Mouse (Mus musculus) hindbrain, embryonic 15.5 days (tissue): ENCODE data around the gene Zfp933. TPM values are rescaled to one million over a fixed set of nuclear protein-coding genes. Genes with fewer than 3 reads are reported as not detected.
A peak's percentile ranks its signal among the peaks of the same experiment; 100 is the strongest.
"Not testable (repeated sequence)": the region's sequence is repeated elsewhere in the genome, so short reads cannot be mapped to it uniquely, and the experiment has no call there.

Experiments
- ATAC-seq: fragments of 200-750 bp; cut with Nextera tagmentation; 2 replicates; pipeline ENCODE4 v1.8.0; 2017; ENCODE audit warnings: low read depth, moderate number of reproducible peaks, moderate TSS enrichment; ENCODE audit not compliant: low FRiP score
- H3K27ac ChIP-seq: fragments of 300-500 bp; sonication (generic); replicated peaks from 2 replicates; pipeline ENCODE4 v1.5.1; 2015; ENCODE audit warnings: mild to moderate bottlenecking, inconsistent platforms
- H3K27me3 ChIP-seq: fragments of 300-500 bp; sonication (generic); 2 replicates; pipeline ENCODE4 v1.6.1; 2015; ENCODE audit warnings: control low read depth, inconsistent platforms
- H3K36me3 ChIP-seq: fragments of 300-500 bp; sonication (generic); 2 replicates; pipeline ENCODE4 v1.6.1; 2015; ENCODE audit warnings: control low read depth, inconsistent platforms
- H3K4me1 ChIP-seq: fragments of 300-500 bp; sonication (generic); replicated peaks from 2 replicates; pipeline ENCODE4 v1.6.1; 2015; ENCODE audit warnings: control low read depth, inconsistent platforms
- H3K4me2 ChIP-seq: fragments of 300-500 bp; sonication (generic); 2 replicates; pipeline ENCODE4 v1.6.1; 2015; ENCODE audit warnings: moderate library complexity, mild to moderate bottlenecking, inconsistent platforms
- H3K4me3 ChIP-seq: fragments of 300-500 bp; sonication (generic); 2 replicates; pipeline ENCODE4 v1.5.1; 2015; ENCODE audit warnings: mild to moderate bottlenecking, inconsistent platforms
- H3K9ac ChIP-seq: fragments of 300-500 bp; sonication (generic); 2 replicates; pipeline ENCODE4 v1.6.1; 2015; ENCODE audit warnings: inconsistent platforms
- H3K9me3 ChIP-seq: fragments of 300-500 bp; sonication (generic); 2 replicates; pipeline ENCODE4 v1.6.1; 2016; ENCODE audit warnings: control low read depth, inconsistent platforms
- WGBS: fragments of 180-500 bp; shearing (Covaris S2); methylation state at CpG from one replicate; pipeline ENCODE4 v1.1.7; 2015; 5-methylcytosine and 5-hydroxymethylcytosine counted together
- polyA plus RNA-seq: library from polyadenylated mRNA; unstranded; fragments of >200 nt; fragmentation: Nextera tagmentation; extraction: Ambion mirVana; gene quantifications from 2 replicates; pipeline ENCODE4 v1.2.1, GENCODE M21; 2015

The Zfp933 gene
- polyA plus RNA-seq, 1 experiment from 2014 or later = 7.8 TPM

- H3K27ac ChIP-seq = peak overlapping the region; percentile 67
- WGBS = 4% methylated on average over 4 of the region's 4 CpGs
Observed at GRCm38 (mm10) chr4:147848584-147848991, 422 bp upstream of the Zfp933 start.

GRCm38 (mm10) chr4:147842871-147843270 is 5.3 kb downstream of the Zfp933 start:
- H3K4me3 ChIP-seq = no peak overlapping the region
- no peak overlapping the region for H3K9ac ChIP-seq
- H3K27me3 ChIP-seq = no peaks in the 10 kb centered on the region
- WGBS = 96% methylated on average over 3 of the region's 3 CpGs
- H3K4me1 ChIP-seq = peaks cover 12% of the 10 kb centered on the region
- peaks cover 24% of the 10 kb centered on the region for H3K9me3 ChIP-seq
- H3K36me3 ChIP-seq = peaks cover 47% of the 10 kb centered on the region
- H3K27ac ChIP-seq = no peak overlapping the region
- H3K4me2 ChIP-seq = no peak overlapping the region
- ATAC-seq = no peak

More at GRCm38 (mm10) chr4:147848584-147848991, 422 bp upstream of the Zfp933 start:
- Histone ChIP-seq H3K4me2 (peak overlapping the region; percentile 73), H3K4me1 (peaks cover 21% of the 10 kb centered on the region), H3K36me3 (peaks cover 18% of the 10 kb centered on the region), H3K4me3 (peak overlapping the region; percentile 96), H3K9me3 (peaks cover 2% of the 10 kb centered on the region; the same call in 1 of the 2 replicates), H3K27me3 (no peaks in the 10 kb centered on the region), H3K9ac (peak overlapping the region; percentile 80)
- peak; percentile 79 for ATAC-seq

DNA sequence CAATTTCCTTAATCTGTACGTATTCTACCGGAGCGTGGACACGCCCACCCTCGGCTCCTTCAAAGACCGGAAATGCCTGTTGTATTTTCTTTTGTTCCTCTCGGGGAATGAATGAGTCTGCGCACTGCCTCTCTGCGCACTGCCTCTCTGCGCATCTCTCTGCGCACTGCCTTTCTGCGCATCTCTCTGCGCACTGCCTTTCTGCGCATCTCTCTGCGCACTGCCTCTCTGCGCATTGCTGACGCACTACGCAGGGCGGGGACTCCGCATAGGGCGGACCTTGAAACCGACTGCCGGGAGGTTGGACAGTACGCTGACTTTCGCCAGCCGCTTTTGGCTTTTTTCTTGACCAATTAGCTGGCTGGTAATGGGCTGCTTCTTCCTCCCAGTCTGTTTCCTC is 8.9 kb downstream of the Zfp933 start:
- not testable (repeated sequence) for H3K4me1 ChIP-seq, H3K27ac ChIP-seq, H3K27me3 ChIP-seq, H3K4me3 ChIP-seq, H3K4me2 ChIP-seq, ATAC-seq, H3K9ac ChIP-seq
- Histone ChIP-seq H3K9me3 (peaks cover 27% of the 10 kb centered on the region), H3K36me3 (peaks cover 33% of the 10 kb centered on the region)
- 97% methylated on average over 11 of the region's 26 CpGs for WGBS

DNA sequence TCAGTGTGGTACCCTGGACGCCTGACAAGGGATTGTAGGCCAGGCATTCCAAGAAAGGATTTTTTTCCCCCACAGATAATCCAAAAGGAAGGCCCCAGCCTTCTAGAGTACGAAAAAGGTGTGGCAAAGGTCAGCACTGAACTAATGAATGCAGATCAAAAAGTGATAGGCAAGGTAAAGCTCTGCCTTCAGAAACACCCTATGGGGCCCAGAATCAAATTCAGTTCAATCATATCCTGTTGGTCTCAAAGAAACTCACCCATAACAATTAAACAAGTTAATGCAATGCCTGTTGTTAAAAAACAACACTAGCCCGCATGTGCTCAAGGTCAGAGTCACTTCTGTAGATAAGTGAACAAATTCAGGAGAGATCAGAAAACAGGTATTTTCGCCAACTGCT is 23.8 kb downstream of the Zfp933 start:
- H3K36me3 ChIP-seq = peaks cover 82% of the 10 kb centered on the region
- H3K4me2 ChIP-seq = no peak overlapping the region
- no peak overlapping the region for H3K4me3 ChIP-seq
- ATAC-seq = no peak
- 95% methylated on average over 4 of the region's 4 CpGs for WGBS
- H3K4me1 ChIP-seq = no peaks in the 10 kb centered on the region
- H3K9ac ChIP-seq = no peak overlapping the region
- H3K27me3 ChIP-seq = no peaks in the 10 kb centered on the region
- peaks cover 73% of the 10 kb centered on the region for H3K9me3 ChIP-seq
- H3K27ac ChIP-seq = no peak overlapping the region

DNA sequence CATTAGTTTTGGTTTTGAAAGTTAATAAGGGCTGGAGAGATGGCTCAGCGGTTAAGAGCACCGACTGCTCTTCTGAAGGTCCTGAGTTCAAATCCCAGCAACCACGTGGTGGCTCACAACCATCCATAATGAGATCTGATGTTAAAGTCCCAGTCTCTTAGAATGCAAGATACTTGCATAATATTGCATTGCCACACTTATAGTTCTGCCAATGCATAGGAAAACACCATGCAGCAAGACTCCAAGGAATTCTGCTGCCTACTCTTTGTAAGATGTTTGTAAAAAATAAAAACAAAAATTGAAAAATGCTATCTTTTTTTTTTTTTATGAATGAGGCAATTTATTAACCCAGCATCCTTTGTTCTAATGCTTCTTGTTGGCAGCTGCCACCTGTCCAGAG is 26.8 kb downstream of the Zfp933 start:
- not testable (repeated sequence) for H3K9ac ChIP-seq, H3K4me3 ChIP-seq, H3K27me3 ChIP-seq, H3K4me2 ChIP-seq, ATAC-seq, H3K27ac ChIP-seq, H3K4me1 ChIP-seq
- Histone ChIP-seq H3K9me3 (peaks cover 47% of the 10 kb centered on the region), H3K36me3 (peaks cover 54% of the 10 kb centered on the region)
- 90% methylated on average over 3 of the region's 3 CpGs for WGBS

DNA sequence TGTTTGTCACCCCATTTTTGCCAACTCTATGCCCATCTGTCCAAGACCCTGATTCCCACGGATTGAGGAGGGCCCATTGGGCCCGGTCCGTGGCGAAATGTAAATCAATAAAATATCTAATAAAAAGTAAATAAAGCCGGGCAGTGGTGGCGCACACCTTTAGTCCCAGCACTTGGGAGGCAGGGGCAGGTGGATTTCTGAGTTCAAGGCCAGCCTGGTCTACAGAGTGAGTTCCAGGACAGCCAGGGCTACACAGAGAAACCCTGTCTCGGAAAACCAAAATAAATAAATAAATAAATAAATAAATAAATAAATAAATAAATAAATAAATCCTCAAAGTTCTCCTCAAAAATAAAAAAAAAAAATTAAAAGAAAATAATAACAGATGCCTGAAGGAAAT is 28.5 kb downstream of the Zfp933 start:
- WGBS = 80% methylated on average over 7 of the region's 7 CpGs
- ATAC-seq = not testable (repeated sequence)

DNA sequence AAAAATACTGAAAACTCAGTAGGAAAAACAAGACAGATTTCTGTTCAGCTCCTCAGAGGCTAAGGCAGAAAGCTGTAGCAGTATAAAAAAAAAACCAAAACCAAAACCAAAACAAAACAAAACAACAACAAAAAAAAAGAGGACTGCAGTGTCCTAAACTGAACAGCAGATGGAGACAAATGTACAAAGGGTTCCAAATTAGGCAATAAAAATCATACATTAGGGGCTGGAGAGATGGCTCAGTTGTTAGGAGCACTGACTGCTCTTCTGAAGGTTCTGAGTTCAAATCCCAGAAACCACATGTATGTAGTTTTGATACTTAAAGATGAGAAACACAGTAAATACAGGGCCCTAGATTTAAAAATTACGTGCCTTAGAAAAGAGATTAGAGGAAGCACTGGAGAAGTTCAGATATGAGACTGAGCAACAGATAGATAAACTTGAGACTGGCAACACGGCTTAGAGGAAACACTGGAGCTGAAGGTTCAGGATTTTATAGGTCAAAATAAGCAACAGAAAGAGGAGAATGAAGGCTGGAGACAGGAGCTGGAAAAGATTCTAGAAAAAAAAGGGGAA is 33.5 kb downstream of the Zfp933 start:
- WGBS = 86% methylated on average over 2 of the region's 2 CpGs
- Histone ChIP-seq H3K9me3 (peaks cover 9% of the 10 kb centered on the region; the same call in 1 of the 2 replicates), H3K9ac (no peak overlapping the region), H3K4me2 (no peak overlapping the region), H3K36me3 (no peaks in the 10 kb centered on the region), H3K4me1 (no peaks in the 10 kb centered on the region), H3K4me3 (no peak overlapping the region), H3K27me3 (no peaks in the 10 kb centered on the region), H3K27ac (no peak overlapping the region)
- no peak for ATAC-seq

More for the DNA sequence above, 28.5 kb downstream of the Zfp933 start:
- not testable (repeated sequence) for H3K27ac ChIP-seq, H3K9ac ChIP-seq, H3K4me2 ChIP-seq, H3K4me1 ChIP-seq, H3K27me3 ChIP-seq, H3K4me3 ChIP-seq
- peaks cover 36% of the 10 kb centered on the region for H3K36me3 ChIP-seq
- peaks cover 41% of the 10 kb centered on the region for H3K9me3 ChIP-seq

GRCm38 (mm10) chr4:147813249-147813765 is 34.9 kb downstream of the Zfp933 start:
- no peak for ATAC-seq
- 48% methylated on average over 5 of the region's 5 CpGs for WGBS

GRCm38 (mm10) chr4:147809966-147810304 is 38.2 kb downstream of the Zfp933 start:
- not testable (repeated sequence) for ATAC-seq, H3K27ac ChIP-seq, H3K27me3 ChIP-seq, H3K9me3 ChIP-seq, H3K36me3 ChIP-seq, H3K4me1 ChIP-seq
- H3K4me2 ChIP-seq = peak overlapping the region; percentile 69
- WGBS = 51% methylated on average over 2 of the region's 2 CpGs
- 0 out of 2 replicates have a peak overlapping the region, but pooled peaks have one; percentile 37 for H3K9ac ChIP-seq
- peak overlapping the region; percentile 45 for H3K4me3 ChIP-seq

More at GRCm38 (mm10) chr4:147813249-147813765, 34.9 kb downstream of the Zfp933 start:
- peaks cover 9% of the 10 kb centered on the region; the same call in 1 of the 2 replicates for H3K9me3 ChIP-seq
- no peaks in the 10 kb centered on the region for H3K27me3 ChIP-seq
- H3K27ac ChIP-seq = no peak overlapping the region
- H3K4me1 ChIP-seq = peaks cover 4% of the 10 kb centered on the region; the same call in 1 of the 2 replicates
- no peaks in the 10 kb centered on the region for H3K36me3 ChIP-seq
- H3K9ac ChIP-seq = no peak overlapping the region
- H3K4me2 ChIP-seq = no peak overlapping the region
- H3K4me3 ChIP-seq = no peak overlapping the region

DNA sequence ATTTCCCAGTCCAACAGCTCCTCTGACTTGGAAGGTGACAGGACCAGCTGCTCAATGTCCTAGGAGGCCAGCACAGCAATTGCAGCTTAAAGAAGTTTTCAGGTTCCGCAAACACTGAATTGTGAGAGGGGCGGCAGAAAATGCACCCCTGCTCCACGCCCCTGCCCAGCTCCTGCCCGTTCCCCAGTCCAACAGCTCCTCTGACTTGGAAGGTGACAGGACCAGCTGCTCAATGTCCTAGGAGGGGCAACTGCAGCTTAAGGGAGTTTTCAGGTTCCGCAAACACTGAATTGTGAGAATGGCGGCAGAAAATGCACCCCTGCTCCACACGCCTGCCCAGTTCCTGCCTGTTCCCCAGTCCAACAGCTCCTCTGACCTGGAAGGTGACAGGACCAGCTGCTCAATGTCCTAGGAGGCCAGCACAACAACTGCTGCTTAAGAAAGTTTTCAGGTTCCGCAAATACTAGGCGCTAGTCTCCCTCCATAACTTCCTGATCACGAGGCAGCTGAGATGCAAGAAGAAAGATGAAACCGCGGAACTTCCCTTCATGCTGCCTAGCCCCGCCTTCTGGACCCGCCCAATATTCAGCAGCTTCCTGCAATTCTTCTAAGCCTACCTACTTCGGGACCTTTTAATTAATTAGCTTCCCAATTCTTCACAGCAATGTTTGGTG is 38.7 kb downstream of the Zfp933 start, which contains the start of gene Zfp984:
Zfp984 (minus strand) TSS at position 497 of the 674 bp plus-strand sequence.
- 14% methylated on average over 15 of the region's 15 CpGs for WGBS

GRCm38 (mm10) chr4:147808483-147808882 is 39.7 kb downstream of the Zfp933 start:
- H3K27ac ChIP-seq, H3K36me3 ChIP-seq, H3K4me3 ChIP-seq, ATAC-seq, H3K9me3 ChIP-seq, H3K27me3 ChIP-seq, H3K4me1 ChIP-seq, H3K9ac ChIP-seq: not testable (repeated sequence)
- 83% methylated on average over 4 of the region's 4 CpGs for WGBS
- H3K4me2 ChIP-seq = peak overlapping the region; percentile 69; the same call in 1 of the 2 replicates

More for the DNA sequence above, 38.7 kb downstream of the Zfp933 start, which contains the start of gene Zfp984:
- not testable (repeated sequence) for H3K4me1 ChIP-seq, H3K9me3 ChIP-seq, H3K27me3 ChIP-seq, H3K36me3 ChIP-seq, ATAC-seq
- peak within 1 kb of the TSS; percentile 7; the same call in 1 of the 2 replicates for H3K27ac ChIP-seq
- peak within 1 kb of the TSS; percentile 45 for H3K4me3 ChIP-seq
- H3K4me2 ChIP-seq = peak within 1 kb of the TSS; percentile 69
- H3K9ac ChIP-seq = 0 out of 2 replicates have a peak within 1 kb of the TSS, but pooled peaks have one; percentile 37

DNA sequence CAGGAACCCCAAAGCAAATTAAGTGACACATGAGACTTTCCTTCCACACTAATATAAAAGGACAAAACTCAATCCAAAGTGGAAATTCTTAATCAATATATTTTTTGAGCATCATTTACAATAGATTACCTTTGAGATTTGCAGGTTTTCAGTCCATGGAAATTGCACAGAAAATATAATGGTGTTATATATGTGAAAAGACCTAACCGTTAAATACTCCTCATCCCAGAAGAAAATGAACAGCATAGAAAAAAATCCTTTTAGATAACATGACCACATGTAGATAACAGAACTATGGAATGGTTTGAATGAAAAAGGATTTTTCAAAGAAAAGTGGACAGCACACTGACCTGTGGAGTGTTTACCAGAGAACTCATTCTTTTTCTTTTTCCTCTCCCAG is 52.9 kb downstream of the Zfp933 start:
- not testable (repeated sequence) for H3K4me3 ChIP-seq, H3K36me3 ChIP-seq, ATAC-seq, H3K27me3 ChIP-seq, H3K9ac ChIP-seq, H3K4me1 ChIP-seq, H3K4me2 ChIP-seq, H3K27ac ChIP-seq
- H3K9me3 ChIP-seq = peaks cover 25% of the 10 kb centered on the region
- WGBS = 94% methylated on average over 1 of the region's 1 CpGs
